Mouse (Mus musculus): ENCODE measurements at regions not wholly inside any gene's neighbourhood (a gene's known extent, or its start where the extent isn't known, plus 50 kb on each side); places are given as distances from the start of the nearest gene placed in this dataset.

- H3K4me2 ChIP-seq (ENCODE audit: low read depth), result no peak overlapping the region
- DNase-seq, result no peak
These were observed 232.8 kb downstream of the Slc4a3 start for GRCm38 (mm10) chr1:75778889-75779288.

GRCm38 (mm10) chr1:75783206-75783605 is 237.1 kb downstream of the Slc4a3 start:
- Histone ChIP-seq H3K27ac (ENCODE audit: low read depth, low read length) (no peak overlapping the region), H3K4me2 (ENCODE audit: low read depth) (no peak overlapping the region), H3K36me3 (ENCODE audit: insufficient read depth) (no peaks in the 10 kb centered on the region), H3K9ac (no peak overlapping the region), H3K9me3 (ENCODE audit: low read length) (no peaks in the 10 kb centered on the region), H3K27me3 (ENCODE audit: insufficient read depth, low read length) (no peaks in the 10 kb centered on the region), H3K4me3 (ENCODE audit: low read depth, low read length) (no peak overlapping the region), H3K4me1 (ENCODE audit: insufficient read depth) (peaks cover 5% of the 10 kb centered on the region; the same call in 1 of the 2 replicates)
- DNase-seq (no peak), ATAC-seq (no peak)
- no peak for TF ChIP-seq CTCF (IDR thresholded peaks at IDR 0.05; ENCODE audit: low read depth)
- WGBS, result 12% methylated on average over 2 of the region's 2 CpGs

More at GRCm38 (mm10) chr1:75778889-75779288, 232.8 kb downstream of the Slc4a3 start:
- Histone ChIP-seq H3K4me3 (ENCODE audit: low read depth, low read length) (no peak overlapping the region), H3K4me1 (ENCODE audit: insufficient read depth) (no peaks in the 10 kb centered on the region), H3K27me3 (ENCODE audit: insufficient read depth, low read length) (no peaks in the 10 kb centered on the region), H3K9ac (no peak overlapping the region), H3K27ac (ENCODE audit: low read depth, low read length) (no peak overlapping the region), H3K9me3 (ENCODE audit: low read length) (no peaks in the 10 kb centered on the region), H3K36me3 (ENCODE audit: insufficient read depth) (no peaks in the 10 kb centered on the region)
- no peak for ATAC-seq
- TF ChIP-seq CTCF (IDR thresholded peaks at IDR 0.05; ENCODE audit: low read depth), result no peak
- 54% methylated on average over 8 of the region's 8 CpGs for WGBS

GRCm38 (mm10) chr1:75786173-75786820 is 240.2 kb downstream of the Slc4a3 start:
- no peak overlapping the region for H3K4me2 ChIP-seq (ENCODE audit: low read depth)
- DNase-seq, result peak; percentile 56
- no peaks in the 10 kb centered on the region for H3K27me3 ChIP-seq (ENCODE audit: insufficient read depth, low read length)
- 16% methylated on average over 10 of the region's 10 CpGs for WGBS
- peak; percentile 72 for ATAC-seq
- H3K4me1 ChIP-seq (ENCODE audit: insufficient read depth), result peaks cover 5% of the 10 kb centered on the region; the same call in 1 of the 2 replicates
- H3K9me3 ChIP-seq (ENCODE audit: low read length), result no peaks in the 10 kb centered on the region
- H3K4me3 ChIP-seq (ENCODE audit: low read depth, low read length), result no peak overlapping the region
- no peak for TF ChIP-seq CTCF (IDR thresholded peaks at IDR 0.05; ENCODE audit: low read depth)
- H3K27ac ChIP-seq (ENCODE audit: low read depth, low read length), result no peak overlapping the region
- H3K9ac ChIP-seq, result no peak overlapping the region
- H3K36me3 ChIP-seq (ENCODE audit: insufficient read depth), result no peaks in the 10 kb centered on the region

- H3K4me3 ChIP-seq (ENCODE audit: low read depth, low read length), result no peak overlapping the region
- H3K9ac ChIP-seq, result no peak overlapping the region
- WGBS, result 67% methylated on average over 1 of the region's 1 CpGs
- no peaks in the 10 kb centered on the region for H3K27me3 ChIP-seq (ENCODE audit: insufficient read depth, low read length)
- H3K4me1 ChIP-seq (ENCODE audit: insufficient read depth), result peaks cover 3% of the 10 kb centered on the region; the same call in 1 of the 2 replicates
- no peaks in the 10 kb centered on the region for H3K36me3 ChIP-seq (ENCODE audit: insufficient read depth)
- no peak for ATAC-seq
- H3K9me3 ChIP-seq (ENCODE audit: low read length), result no peaks in the 10 kb centered on the region
- H3K4me2 ChIP-seq (ENCODE audit: low read depth), result no peak overlapping the region
- H3K27ac ChIP-seq (ENCODE audit: low read depth, low read length), result no peak overlapping the region
- DNase-seq, result no peak
- TF ChIP-seq CTCF (IDR thresholded peaks at IDR 0.05; ENCODE audit: low read depth), result no peak
These were observed 245.4 kb downstream of the Slc4a3 start for GRCm38 (mm10) chr1:75791509-75791908.

GRCm38 (mm10) chr1:75797793-75798192 is 251.7 kb downstream of the Slc4a3 start:
- WGBS, result 15% methylated on average over 6 of the region's 6 CpGs
- no peaks in the 10 kb centered on the region for H3K4me1 ChIP-seq (ENCODE audit: insufficient read depth)
- H3K4me3 ChIP-seq (ENCODE audit: low read depth, low read length), result no peak overlapping the region
- H3K27ac ChIP-seq (ENCODE audit: low read depth, low read length), result no peak overlapping the region
- no peaks in the 10 kb centered on the region for H3K9me3 ChIP-seq (ENCODE audit: low read length)
- no peak overlapping the region for H3K9ac ChIP-seq
- H3K4me2 ChIP-seq (ENCODE audit: low read depth), result no peak overlapping the region
- H3K27me3 ChIP-seq (ENCODE audit: insufficient read depth, low read length), result no peaks in the 10 kb centered on the region
- DNase-seq (no peak), ATAC-seq (no peak)
- no peaks in the 10 kb centered on the region for H3K36me3 ChIP-seq (ENCODE audit: insufficient read depth)
- no peak for TF ChIP-seq CTCF (IDR thresholded peaks at IDR 0.05; ENCODE audit: low read depth)

- no peaks in the 10 kb centered on the region for H3K4me1 ChIP-seq (ENCODE audit: insufficient read depth)
- TF ChIP-seq CTCF (IDR thresholded peaks at IDR 0.05; ENCODE audit: low read depth), result peak; percentile 14; the same call in 1 of the 2 replicates
- DNase-seq (peak; percentile 28), ATAC-seq (peak; percentile 66)
- no peak overlapping the region for H3K4me2 ChIP-seq (ENCODE audit: low read depth)
- WGBS, result 31% methylated on average over 6 of the region's 6 CpGs
- H3K27me3 ChIP-seq (ENCODE audit: insufficient read depth, low read length), result no peaks in the 10 kb centered on the region
- no peak overlapping the region for H3K9ac ChIP-seq
- no peak overlapping the region for H3K4me3 ChIP-seq (ENCODE audit: low read depth, low read length)
- H3K36me3 ChIP-seq (ENCODE audit: insufficient read depth), result no peaks in the 10 kb centered on the region
- no peak overlapping the region for H3K27ac ChIP-seq (ENCODE audit: low read depth, low read length)
- H3K9me3 ChIP-seq (ENCODE audit: low read length), result no peaks in the 10 kb centered on the region
These were observed 252.5 kb downstream of the Slc4a3 start for GRCm38 (mm10) chr1:75798375-75799099.

- no peak for TF ChIP-seq CTCF (IDR thresholded peaks at IDR 0.05; ENCODE audit: low read depth)
- Histone ChIP-seq H3K4me3 (ENCODE audit: low read depth, low read length) (no peak overlapping the region), H3K4me2 (ENCODE audit: low read depth) (no peak overlapping the region), H3K9ac (no peak overlapping the region), H3K27ac (ENCODE audit: low read depth, low read length) (no peak overlapping the region), H3K4me1 (ENCODE audit: insufficient read depth) (peaks cover 4% of the 10 kb centered on the region; the same call in 1 of the 2 replicates), H3K36me3 (ENCODE audit: insufficient read depth) (no peaks in the 10 kb centered on the region), H3K9me3 (ENCODE audit: low read length) (no peaks in the 10 kb centered on the region), H3K27me3 (ENCODE audit: insufficient read depth, low read length) (no peaks in the 10 kb centered on the region)
- WGBS, result 26% methylated on average over 2 of the region's 2 CpGs
- ATAC-seq (no peak), DNase-seq (no peak)
These were observed 258.4 kb downstream of the Slc4a3 start for GRCm38 (mm10) chr1:75804473-75804872.

All from forebrain, postnatal 0 days (tissue).